Mouse (Mus musculus) left cerebral cortex, adult 11 months (tissue): ENCODE measurements at regions not wholly inside any gene's neighbourhood (a gene's known extent, or its start where the extent isn't known, plus 50 kb on each side); places are given as distances from the start of the nearest gene placed in this dataset.
A peak's percentile ranks its signal among the peaks of the same experiment; 100 is the strongest.

Source experiments
- DNase-seq: peaks from one replicate; pipeline ENCODE4 v3.0.0; 2022; ENCODE audit warnings: low spot score

GRCm38 (mm10) chr1:109161067-109161466 is 821.2 kb upstream of the Cdh7 start:
- no peak for DNase-seq

GRCm38 (mm10) chr1:109170838-109171237 is 811.4 kb upstream of the Cdh7 start:
- no peak for DNase-seq

- no peak for DNase-seq
These were observed 795.7 kb upstream of the Cdh7 start for GRCm38 (mm10) chr1:109186497-109186896.

GRCm38 (mm10) chr1:109220088-109220487 is 762.1 kb upstream of the Cdh7 start:
- DNase-seq: no peak

- peak; percentile 1 for DNase-seq
These were observed 758.7 kb upstream of the Cdh7 start for GRCm38 (mm10) chr1:109223571-109223970.
